Mouse (Mus musculus) MEL (cell line): ENCODE results near the gene Eogt. TPM values are rescaled to one million over a fixed set of nuclear protein-coding genes. Genes with fewer than 3 reads are reported as not detected.

Experiments used
- DNase-seq: peaks from one replicate; pipeline ENCODE4 v3.0.0; 2011; ENCODE audit warnings: low read depth, low spot score
- H3K27ac ChIP-seq: 2 replicates; pipeline ENCODE4 v1.5.1; 2012; ENCODE audit warnings: low read depth, mild to moderate bottlenecking, control low read depth, low read length, moderate library complexity; ENCODE audit not compliant: control insufficient read depth
- H3K27me3 ChIP-seq, 2 experiments: fragments of 150-350 bp in 1 of 2; sonication (generic) in 1 of 2; 2 replicates each; pipeline ENCODE4 v1.6.1; 2012; ENCODE audit warnings: low read length in 2 of 2, mild to moderate bottlenecking in 2 of 2, improper control_type of control experiment in 1 of 2, moderate library complexity in 1 of 2; ENCODE audit not compliant: insufficient read depth in 2 of 2, control insufficient read depth in 1 of 2
- H3K36me3 ChIP-seq, 2 experiments: 2 replicates each; pipeline ENCODE4 v1.6.1; 2012 to 2014; ENCODE audit warnings: low read length in 2 of 2, improper control_type of control experiment in 1 of 2, inconsistent platforms in 1 of 2, mild to moderate bottlenecking in 1 of 2; ENCODE audit not compliant: insufficient read depth in 2 of 2, control insufficient read depth in 1 of 2
- H3K4me1 ChIP-seq, 2 experiments: fragments of 150-350 bp in 1 of 2; sonication (generic) in 1 of 2; 2 replicates each; pipeline ENCODE4 v1.6.1; 2012; ENCODE audit warnings: low read length in 2 of 2, improper control_type of control experiment in 1 of 2, mild to moderate bottlenecking in 1 of 2; ENCODE audit not compliant: insufficient read depth in 2 of 2, control insufficient read depth in 1 of 2
- H3K4me3 ChIP-seq, 2 experiments: fragments of 150-350 bp in 1 of 2; sonication (generic) in 1 of 2; 2 replicates each; pipeline ENCODE4 v1.5.1; 2012; ENCODE audit warnings: low read depth in 2 of 2, low read length in 2 of 2, mild to moderate bottlenecking in 2 of 2, moderate library complexity in 2 of 2, control low read depth in 1 of 2, improper control_type of control experiment in 1 of 2; ENCODE audit not compliant: control insufficient read depth in 1 of 2, insufficient read depth in 1 of 2
- H3K79me2 ChIP-seq: 2 replicates; pipeline ENCODE4 v1.6.1; 2012; ENCODE audit warnings: mild to moderate bottlenecking, low read length, moderate library complexity; ENCODE audit not compliant: control insufficient read depth, poor library complexity, insufficient read depth
- H3K9ac ChIP-seq: 2 replicates; pipeline ENCODE4 v1.6.1; 2012; ENCODE audit warnings: low read depth, mild to moderate bottlenecking, control low read depth, low read length, moderate library complexity; ENCODE audit not compliant: control insufficient read depth, poor library complexity, severe bottlenecking
- H3K9me3 ChIP-seq: fragments of 150-350 bp; sonication (generic); replicated peaks from 2 replicates; pipeline ENCODE4 v1.6.1; 2012; ENCODE audit warnings: mild to moderate bottlenecking, low read length, improper control_type of control experiment, moderate library complexity; ENCODE audit not compliant: insufficient read depth
- CHD1 ChIP-seq: IDR thresholded peaks from 2 replicates; pipeline ENCODE4 v1.6.1; 2012; ENCODE audit warnings: low read depth, mild to moderate bottlenecking, inconsistent platforms, low read length, improper control_type of control experiment
- CHD2 ChIP-seq: IDR thresholded peaks from 2 replicates; pipeline ENCODE4 v1.6.1; 2011; ENCODE audit warnings: low read length, improper control_type of control experiment
- CTCF ChIP-seq, 3 experiments: IDR thresholded peaks in 2 of 3; conservative IDR thresholded peaks in 1 of 3; 2 replicates each; pipeline ENCODE4 v1.5.1; 2011 to 2012; ENCODE audit warnings: low read length in 3 of 3, low read depth in 2 of 3, mild to moderate bottlenecking in 2 of 3, improper control_type of control experiment in 1 of 3, inconsistent platforms in 1 of 3, mixed read lengths in 1 of 3, moderate library complexity in 1 of 3; ENCODE audit not compliant: control insufficient read depth in 1 of 3, insufficient read depth in 1 of 3, poor library complexity in 1 of 3, severe bottlenecking in 1 of 3
- E2F4 ChIP-seq: IDR thresholded peaks from 2 replicates; pipeline ENCODE4 v1.6.1; 2011; ENCODE audit warnings: low read depth, low read length, improper control_type of control experiment, borderline replicate concordance
- ELF1 ChIP-seq: IDR thresholded peaks from 2 replicates; pipeline ENCODE4 v1.6.1; 2014; ENCODE audit warnings: low read depth, mild to moderate bottlenecking, inconsistent platforms, low read length, improper control_type of control experiment, moderate library complexity
- EP300 ChIP-seq, 2 experiments: IDR thresholded peaks; 2 replicates each; pipeline ENCODE4 v1.6.1; 2011; ENCODE audit warnings: improper control_type of control experiment in 2 of 2, low read length in 2 of 2, low read depth in 1 of 2, mild to moderate bottlenecking in 1 of 2
- ETS1 ChIP-seq: IDR thresholded peaks from 2 replicates; pipeline ENCODE4 v1.6.1; 2012; ENCODE audit warnings: low read depth, mild to moderate bottlenecking, inconsistent platforms, low read length, improper control_type of control experiment, moderate library complexity
- GABPA ChIP-seq: IDR thresholded peaks from 2 replicates; pipeline ENCODE4 v1.6.1; 2012; ENCODE audit warnings: low read depth, mild to moderate bottlenecking, inconsistent platforms, low read length, improper control_type of control experiment, moderate library complexity
- MAX ChIP-seq: IDR thresholded peaks from 2 replicates; pipeline ENCODE4 v1.6.1; 2011; ENCODE audit warnings: low read length, improper control_type of control experiment
- MAZ ChIP-seq: IDR thresholded peaks from 2 replicates; pipeline ENCODE4 v1.6.1; 2012; ENCODE audit warnings: low read depth, mild to moderate bottlenecking, inconsistent platforms, low read length, improper control_type of control experiment
- MEF2A ChIP-seq: IDR thresholded peaks from 2 replicates; pipeline ENCODE4 v1.6.1; 2014; ENCODE audit warnings: low read depth, mild to moderate bottlenecking, inconsistent platforms, low read length, improper control_type of control experiment; ENCODE audit not compliant: poor library complexity, insufficient replicate concordance, severe bottlenecking; ENCODE audit errors: extremely low read depth
- MYB ChIP-seq: IDR thresholded peaks from 2 replicates; pipeline ENCODE4 v1.6.1; 2011; ENCODE audit warnings: mild to moderate bottlenecking, low read depth, low read length, improper control_type of control experiment
- MYC ChIP-seq: IDR thresholded peaks from 2 replicates; pipeline ENCODE4 v1.6.1; 2011; ENCODE audit warnings: low read depth, mild to moderate bottlenecking, low read length, improper control_type of control experiment, moderate library complexity
- NELFE ChIP-seq: IDR thresholded peaks from 2 replicates; pipeline ENCODE4 v1.6.1; 2011; ENCODE audit warnings: low read depth, low read length, improper control_type of control experiment
- RCOR1 ChIP-seq: IDR thresholded peaks from 2 replicates; pipeline ENCODE4 v1.6.1; 2012; ENCODE audit warnings: low read depth, mild to moderate bottlenecking, inconsistent platforms, low read length, improper control_type of control experiment
- SMC3 ChIP-seq: IDR thresholded peaks from 2 replicates; pipeline ENCODE4 v1.6.1; 2011; ENCODE audit warnings: low read depth, low read length, improper control_type of control experiment
- TAL1 ChIP-seq: IDR thresholded peaks from 2 replicates; pipeline ENCODE4 v1.6.1; 2012; ENCODE audit warnings: mild to moderate bottlenecking, inconsistent platforms, low read length, moderate library complexity, mixed read lengths
- TBP ChIP-seq: IDR thresholded peaks from 2 replicates; pipeline ENCODE4 v1.8.0; 2011; ENCODE audit warnings: low read depth, low read length, improper control_type of control experiment
- USF2 ChIP-seq, 2 experiments: IDR thresholded peaks; 2 replicates each; pipeline ENCODE4 v1.6.1; 2011 to 2012; ENCODE audit warnings: improper control_type of control experiment in 2 of 2, low read length in 2 of 2, borderline replicate concordance in 1 of 2, inconsistent platforms in 1 of 2, low read depth in 1 of 2, mild to moderate bottlenecking in 1 of 2; ENCODE audit not compliant: insufficient read depth in 1 of 2
- ZKSCAN1 ChIP-seq: IDR thresholded peaks from 2 replicates; pipeline ENCODE4 v1.6.1; 2012; ENCODE audit warnings: low read depth, mild to moderate bottlenecking, inconsistent platforms, low read length, improper control_type of control experiment, moderate library complexity
- polyA plus RNA-seq, 2 experiments: library from polyadenylated mRNA; stranded (reverse) in 1 of 2; unstranded in 1 of 2; fragments of >175 nt in 1 of 2; fragments of >200 nt in 1 of 2; gene quantifications; 2 replicates each; pipeline versions ENCODE4 v1.2.1 to v1.2.4; 2012; ENCODE audit warnings: low replicate concordance in 2 of 2, low read depth in 1 of 2; ENCODE audit not compliant: insufficient read length in 2 of 2, insufficient read depth in 1 of 2, missing spikeins in 1 of 2
- total RNA-seq: library from RNA; depleted of rRNA; stranded (reverse); fragments of 300-350 nt; gene quantifications from 2 replicates; pipeline ENCODE4 v1.2.3, GENCODE M21; 2012

Eogt gene
- total and polyA plus RNA-seq, 3 experiments, result 6.0 to 8.3 TPM; not detected in 1

GRCm38 (mm10) chr6:97118327-97118726 is 30.7 kb downstream of the Eogt start:
- no peaks in the 10 kb centered on the region for H3K9me3 ChIP-seq
- TF ChIP-seq MAX (no peak), ZKSCAN1 (no peak), CHD2 (no peak), ELF1 (no peak), USF2 (IDR thresholded peaks at IDR 0.05; ENCODE audit: borderline replicate concordance in 1 of 2, insufficient read depth in 1 of 2, low read depth in 1 of 2, low read length in 2 of 2) (no peak), TBP (no peak), MYB (no peak), MEF2A (no peak), MAZ (no peak), RCOR1 (no peak), SMC3 (no peak), NELFE (no peak), MYC (no peak), E2F4 (no peak), GABPA (no peak), CTCF (IDR thresholded peaks at IDR 0.05 in 2 of 3, conservative IDR thresholded peaks at IDR 0.05 in 1 of 3; ENCODE audit: control insufficient read depth in 1 of 3, insufficient read depth in 1 of 3, low read depth in 2 of 3, low read length in 3 of 3, poor library complexity in 1 of 3, severe bottlenecking in 1 of 3) (no peak)
- no peak overlapping the region for H3K9ac ChIP-seq
- no peak overlapping the region for H3K4me3 ChIP-seq
- no peaks in the 10 kb centered on the region for H3K36me3 ChIP-seq
- no peaks in the 10 kb centered on the region for H3K79me2 ChIP-seq
- H3K27ac ChIP-seq, result no peak overlapping the region
- H3K27me3 ChIP-seq, result no peaks in the 10 kb centered on the region
- no peak for DNase-seq
- H3K4me1 ChIP-seq, result no peaks in the 10 kb centered on the region

DNA sequence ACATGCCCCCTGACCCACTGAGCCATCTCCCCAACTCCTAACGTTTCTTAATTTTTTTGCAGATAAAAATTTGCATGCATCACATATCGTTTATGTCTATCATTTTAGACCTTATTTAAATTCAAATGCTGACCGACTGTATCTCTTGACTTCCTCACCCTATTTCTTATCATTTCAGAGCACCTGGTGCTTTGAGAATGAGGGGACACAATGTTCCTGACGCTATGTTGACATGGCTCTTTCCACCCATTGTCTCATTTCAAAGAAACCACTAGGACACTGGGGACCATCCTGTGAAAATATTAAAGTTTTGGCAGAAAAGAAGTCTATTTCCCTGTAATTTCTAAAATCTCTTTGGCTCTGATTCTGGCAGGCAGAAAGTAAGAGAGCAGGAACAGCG is 32.1 kb downstream of the Eogt start:
- no peaks in the 10 kb centered on the region for H3K4me1 ChIP-seq
- no peak overlapping the region for H3K9ac ChIP-seq
- no peak overlapping the region for H3K4me3 ChIP-seq
- no peak for DNase-seq
- no peaks in the 10 kb centered on the region for H3K79me2 ChIP-seq
- no peaks in the 10 kb centered on the region for H3K9me3 ChIP-seq
- no peaks in the 10 kb centered on the region for H3K27me3 ChIP-seq
- H3K36me3 ChIP-seq, result no peaks in the 10 kb centered on the region
- no peak overlapping the region for H3K27ac ChIP-seq
- TF ChIP-seq EP300 (IDR thresholded peaks at IDR 0.05; ENCODE audit: low read depth in 1 of 2, low read length in 2 of 2) (peak in 1 of 2 experiments; percentile 35; a peak in 1 of 4 replicates), CHD1 (no peak), MAZ (no peak), SMC3 (no peak), TAL1 (peak; percentile 71), ETS1 (no peak), E2F4 (no peak), RCOR1 (no peak)
- TF ChIP-seq, all 39 proteins: peak for 2
